Mouse (Mus musculus) adrenal gland, postnatal 25 days (tissue): Measurements from ENCODE around the gene Gab2. TPM values are rescaled to one million over a fixed set of nuclear protein-coding genes. Genes with fewer than 3 reads are reported as not detected.
A peak's percentile ranks its signal among the peaks of the same experiment; 100 is the strongest.

ENCODE experiments used
- DNase-seq: peaks from one replicate; pipeline ENCODE4 v3.0.0; 2021; ENCODE audit warnings: mixed read lengths
- total RNA-seq: library from RNA; stranded (reverse); gene quantifications from 2 replicates; pipeline ENCODE4 v1.2.3, GENCODE M21; 2021

Gene Gab2
- total RNA-seq, 1 experiment from 2014 or later = 18.7 TPM

DNA sequence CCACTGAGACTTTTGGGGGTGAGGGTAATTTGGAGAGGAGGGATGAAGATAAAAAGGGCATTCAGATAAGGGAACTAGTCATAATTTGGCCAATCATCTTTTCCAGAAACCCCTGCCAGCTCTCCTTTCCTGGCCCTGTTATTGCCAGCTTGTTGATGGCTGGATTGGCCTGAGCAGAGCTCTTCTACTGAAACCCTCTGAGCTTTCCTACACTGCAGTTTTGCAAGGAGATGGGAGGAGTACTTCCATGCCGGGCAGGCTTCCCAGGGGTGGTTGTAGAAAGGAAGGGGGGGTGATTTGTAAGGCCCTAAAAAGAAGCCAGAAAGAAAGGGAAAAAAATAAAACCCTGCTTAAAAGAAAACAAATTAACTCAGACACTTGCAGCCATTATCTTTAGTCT lies 181.2 kb downstream of the Gab2 start:
- DNase-seq = peak; percentile 9

DNA sequence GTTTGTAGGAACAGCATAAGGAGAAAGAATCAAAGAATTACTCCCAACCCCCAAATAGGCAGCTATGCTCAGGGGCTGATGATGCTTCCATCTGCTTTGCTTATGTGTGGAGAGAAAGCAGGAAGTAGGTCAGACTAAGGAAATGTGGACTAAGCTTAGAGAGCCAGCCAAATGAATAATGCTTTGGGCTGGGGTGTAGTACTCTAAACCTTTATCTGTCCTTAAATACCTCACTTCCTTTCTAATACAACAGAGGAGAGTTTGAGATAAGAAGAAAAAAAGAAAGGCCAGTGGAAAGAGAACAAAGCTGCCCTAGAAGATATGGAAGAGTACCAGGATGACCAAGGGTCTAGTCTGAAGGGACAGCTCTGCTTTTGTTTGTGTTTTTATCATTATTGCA lies 189.0 kb downstream of the Gab2 start:
- DNase-seq = no peak

DNA sequence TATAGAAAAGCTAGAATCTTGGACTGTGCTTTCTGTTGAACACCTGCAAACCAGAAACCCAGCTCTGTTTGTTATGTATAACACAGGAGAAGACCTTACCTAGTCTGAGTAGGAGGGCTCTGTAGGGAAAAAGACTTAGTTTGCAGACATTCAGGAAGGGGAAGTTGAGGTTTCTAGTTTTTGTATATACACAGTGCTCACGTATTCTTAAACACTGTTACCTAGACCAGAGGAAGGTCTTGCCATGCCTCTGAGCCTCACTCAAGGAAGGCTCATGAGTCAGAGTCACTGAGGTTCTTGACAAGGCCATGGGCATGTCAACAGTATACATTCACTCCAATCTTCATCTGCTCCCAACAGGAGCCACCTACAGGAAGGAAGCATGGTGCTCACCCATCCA lies 189.7 kb downstream of the Gab2 start:
- no peak for DNase-seq

DNA sequence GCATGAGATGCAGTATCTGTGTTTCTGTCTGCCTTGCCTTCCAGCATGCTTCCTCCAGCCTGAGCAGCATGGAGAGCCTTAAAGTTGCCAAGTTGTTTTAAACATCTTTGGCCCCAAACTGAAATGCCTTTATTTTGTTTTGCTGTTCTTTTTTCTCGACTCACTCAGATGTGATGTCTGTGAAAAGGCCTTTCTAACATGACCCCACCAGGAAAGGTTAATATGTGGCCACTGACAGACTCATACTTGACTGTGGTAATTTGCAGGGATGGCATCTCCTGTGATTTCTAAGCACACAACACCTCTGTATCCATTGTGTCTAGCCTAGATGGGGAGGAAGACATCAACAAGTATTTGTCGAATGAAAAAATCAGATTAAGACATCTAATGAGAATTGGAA lies 215.6 kb downstream of the Gab2 start:
- DNase-seq = no peak

DNA sequence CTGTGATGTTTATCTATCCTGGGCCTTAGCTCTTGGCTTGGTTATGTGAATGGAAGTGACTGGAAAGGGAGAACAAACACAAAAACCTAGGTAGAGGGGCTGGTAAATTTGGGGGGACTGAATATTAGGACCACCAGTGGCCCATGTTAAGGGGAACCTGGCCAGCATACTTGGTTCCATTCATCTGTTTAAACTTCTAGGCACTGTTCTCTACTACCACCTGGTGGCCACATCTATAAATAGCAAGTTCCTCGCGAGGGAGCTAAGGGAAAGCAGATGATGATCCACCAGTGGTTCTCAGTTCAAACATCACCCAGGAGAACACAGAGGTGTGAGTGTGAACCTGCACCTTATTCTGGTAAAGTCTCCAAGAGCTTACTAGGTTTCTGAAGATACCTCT lies 216.1 kb downstream of the Gab2 start:
- DNase-seq = peak; percentile 32

DNA sequence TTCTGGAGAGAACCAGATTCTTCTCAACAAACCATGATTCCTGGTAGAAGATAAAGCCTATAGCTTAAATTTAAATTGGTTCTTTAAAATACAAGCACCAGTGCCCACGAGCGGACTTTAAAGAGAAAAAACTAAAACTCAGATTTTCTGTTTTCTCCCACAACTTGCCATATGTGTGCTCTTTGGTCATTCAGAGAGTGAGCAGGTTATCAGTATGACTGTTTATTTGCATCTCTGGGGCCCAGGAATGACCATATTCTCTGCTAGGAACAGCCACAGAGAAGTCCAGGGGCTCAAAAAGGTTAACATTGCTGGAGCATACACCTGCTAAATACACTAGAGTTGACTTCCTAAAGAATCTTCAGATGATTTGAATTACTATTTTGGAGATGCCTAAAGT lies 216.9 kb downstream of the Gab2 start:
- DNase-seq = no peak

DNA sequence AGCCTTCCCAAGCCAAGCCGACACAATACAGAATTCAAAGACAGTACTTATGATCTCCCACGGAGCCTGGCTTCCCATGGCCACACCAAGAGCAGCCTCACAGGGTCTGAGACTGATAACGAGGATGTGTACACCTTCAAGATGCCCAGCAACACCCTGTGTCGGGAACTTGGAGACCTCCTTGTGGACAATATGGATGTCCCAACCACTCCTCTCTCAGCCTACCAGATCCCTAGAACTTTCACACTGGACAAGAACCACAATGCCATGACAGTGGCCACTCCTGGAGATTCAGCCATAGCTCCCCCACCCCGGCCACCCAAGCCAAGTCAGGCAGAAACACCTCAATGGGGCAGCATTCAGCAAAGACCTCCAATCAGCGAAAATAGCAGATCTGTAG lies 217.6 kb downstream of the Gab2 start:
- DNase-seq = no peak

DNA sequence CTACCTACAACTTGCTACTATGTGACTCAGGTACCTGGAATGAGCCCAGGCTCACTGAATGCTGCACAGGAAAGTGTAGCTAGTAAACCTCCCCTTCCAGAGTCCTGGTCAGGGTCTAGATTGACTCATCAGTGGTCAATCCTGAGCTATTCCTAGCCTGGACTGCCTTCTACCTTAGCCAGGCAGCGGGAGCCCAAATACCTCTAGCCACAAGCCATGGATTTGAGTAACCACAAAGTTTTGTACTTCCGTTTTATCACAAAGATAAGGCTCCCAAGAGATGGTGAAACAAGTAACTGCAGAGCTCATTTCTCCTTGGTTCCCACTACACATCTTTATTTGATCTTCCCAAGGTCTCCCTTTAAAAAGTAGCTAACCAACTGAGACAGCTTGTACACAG lies 219.5 kb downstream of the Gab2 start:
- no peak for DNase-seq

DNA sequence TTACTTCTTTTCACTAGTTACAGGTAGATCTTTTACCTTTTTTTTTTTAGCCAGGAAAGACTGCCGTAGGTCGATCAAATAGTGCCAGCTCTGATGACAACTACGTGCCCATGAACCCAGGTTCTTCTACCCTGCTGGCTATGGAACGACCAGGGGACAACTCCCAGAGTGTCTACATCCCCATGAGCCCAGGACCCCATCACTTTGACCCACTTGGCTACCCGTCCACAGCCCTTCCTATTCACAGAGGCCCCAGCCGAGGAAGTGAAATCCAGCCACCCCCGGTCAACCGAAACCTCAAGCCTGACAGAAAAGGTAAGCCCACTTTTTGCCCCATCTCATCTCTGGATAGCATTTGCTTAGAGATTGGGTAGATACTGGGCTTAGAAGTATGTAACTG lies 219.9 kb downstream of the Gab2 start:
- no peak for DNase-seq

DNA sequence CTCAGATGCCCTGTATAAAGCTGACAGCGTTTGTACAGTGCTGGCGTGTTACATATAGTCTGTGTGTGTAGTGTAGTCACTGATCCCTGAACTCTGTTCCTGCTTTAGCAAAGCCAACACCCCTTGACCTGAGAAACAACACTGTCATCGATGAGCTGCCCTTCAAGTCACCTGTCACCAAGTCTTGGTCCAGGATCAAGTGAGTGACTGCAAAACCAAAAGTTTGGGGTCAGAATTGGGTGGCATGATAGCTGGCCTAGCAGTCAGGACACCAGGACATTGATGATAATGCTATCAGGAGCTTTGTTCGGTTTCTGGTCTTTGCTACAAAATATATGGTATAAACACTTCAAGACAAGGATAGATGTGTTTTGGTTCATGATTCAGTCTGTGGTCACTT lies 220.9 kb downstream of the Gab2 start:
- DNase-seq = no peak

DNA sequence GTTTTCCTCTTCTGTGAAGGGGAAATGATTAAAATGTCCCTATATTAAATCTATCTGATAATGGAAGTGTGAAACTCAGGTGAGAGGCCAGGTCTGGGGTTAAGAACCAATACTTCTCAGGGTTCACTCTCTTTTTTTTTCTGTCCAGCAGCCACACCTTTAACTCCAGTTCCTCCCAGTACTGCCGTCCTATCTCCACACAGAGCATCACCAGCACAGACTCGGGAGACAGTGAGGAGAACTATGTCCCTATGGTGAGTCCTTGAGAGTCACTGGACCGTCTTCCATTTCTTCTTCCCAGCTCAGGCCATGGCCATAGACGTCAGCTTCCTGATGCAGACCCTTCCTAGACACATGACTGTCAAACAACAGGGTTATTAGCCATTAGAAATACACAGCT lies 221.5 kb downstream of the Gab2 start:
- DNase-seq = no peak

DNA sequence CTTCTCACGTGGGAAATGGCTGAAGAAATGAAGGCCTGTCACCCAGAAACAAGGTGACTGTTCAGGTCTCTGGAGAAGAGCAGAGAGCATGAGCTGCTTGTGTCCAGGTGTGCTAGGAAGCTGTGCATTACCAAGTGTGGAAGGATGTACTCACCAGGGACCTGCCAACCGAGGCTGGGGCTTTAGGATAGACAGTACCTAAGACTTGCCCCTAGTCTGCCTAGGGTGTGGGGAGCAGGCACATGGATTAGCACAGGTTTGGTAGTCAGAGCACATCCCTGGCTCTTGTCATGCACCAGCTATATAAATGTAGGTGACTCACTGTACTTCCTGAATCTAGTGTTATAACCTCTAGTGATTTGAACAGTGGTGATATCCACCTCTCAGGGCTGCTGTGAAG lies 222.2 kb downstream of the Gab2 start:
- no peak for DNase-seq

DNA sequence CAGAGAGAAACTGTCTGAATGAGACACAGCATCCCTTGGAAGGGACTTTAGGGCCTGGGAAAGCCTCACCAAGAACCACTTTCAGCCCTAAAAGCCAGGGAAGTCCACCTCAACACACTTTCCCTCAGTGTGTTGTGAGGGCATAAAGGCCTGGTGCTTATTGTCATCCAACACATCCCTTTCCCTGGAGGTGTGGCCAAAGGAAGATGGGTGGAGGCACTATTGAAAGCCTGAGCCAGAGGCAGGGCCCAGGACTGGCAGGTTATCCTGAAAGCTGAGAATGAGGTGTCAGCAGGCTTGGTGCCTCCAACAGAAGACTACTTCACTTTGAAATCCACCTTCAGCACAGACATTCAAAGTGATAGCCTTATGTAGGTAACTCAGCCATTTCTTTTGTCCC lies 223.1 kb downstream of the Gab2 start:
- no peak for DNase-seq

DNA sequence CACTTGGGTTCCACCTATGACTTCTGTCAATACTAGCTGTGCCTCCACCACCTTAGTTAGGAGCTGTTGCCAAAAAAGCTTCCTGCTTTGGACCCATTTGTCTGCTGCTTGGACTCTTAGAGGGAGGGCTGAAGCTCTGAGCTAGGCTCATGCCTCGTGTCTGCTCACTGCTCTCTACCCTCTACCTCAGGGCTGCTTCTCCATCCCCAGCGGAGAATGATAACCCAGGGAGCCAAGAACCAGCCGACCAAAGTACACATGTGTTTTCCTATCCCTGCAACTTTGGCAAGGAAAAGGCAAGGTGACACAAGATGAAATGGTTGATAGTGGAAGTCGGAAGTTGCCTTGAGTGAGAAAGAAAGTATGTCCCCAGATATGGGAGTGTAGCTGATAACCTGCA lies 223.8 kb downstream of the Gab2 start:
- DNase-seq = no peak

DNA sequence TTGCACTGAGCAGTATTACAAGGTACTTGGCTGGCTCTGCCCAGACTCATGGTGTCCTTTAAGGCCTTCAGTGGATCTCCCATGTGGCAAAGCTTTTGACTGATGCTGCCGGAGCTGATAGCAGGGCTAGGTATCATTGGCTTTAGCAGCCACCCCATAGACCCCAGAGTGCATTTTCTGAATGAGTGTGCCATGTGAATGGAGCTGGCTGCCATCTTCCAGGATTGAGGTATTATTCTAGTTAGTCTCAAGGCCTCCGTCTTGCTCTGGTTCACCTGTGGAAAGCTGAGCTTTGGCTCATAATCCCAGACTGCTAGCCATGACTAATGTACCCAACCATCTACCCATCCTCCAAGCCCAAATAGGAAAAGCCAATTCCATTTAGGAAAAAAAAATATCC lies 225.4 kb downstream of the Gab2 start:
- DNase-seq = no peak

DNA sequence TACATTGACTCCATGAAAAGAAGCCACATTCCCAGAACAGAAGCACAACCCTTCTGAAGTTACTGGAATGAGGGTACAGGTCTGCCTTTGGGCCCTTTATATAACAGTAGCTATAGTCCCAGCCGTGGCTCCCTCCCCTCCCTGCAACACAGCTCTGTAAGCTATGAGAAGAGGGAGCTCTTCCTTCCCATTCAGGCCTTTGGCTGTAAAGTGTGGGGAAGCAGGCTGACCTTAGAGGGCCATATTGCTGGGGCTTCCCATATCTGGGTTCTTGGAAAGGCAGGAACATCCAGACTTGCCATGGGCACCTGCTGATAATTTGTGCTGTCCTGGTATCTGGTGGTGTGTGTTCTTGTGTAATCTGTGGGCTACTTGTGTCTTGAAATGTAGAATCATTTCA lies 226.2 kb downstream of the Gab2 start:
- DNase-seq = no peak

DNA sequence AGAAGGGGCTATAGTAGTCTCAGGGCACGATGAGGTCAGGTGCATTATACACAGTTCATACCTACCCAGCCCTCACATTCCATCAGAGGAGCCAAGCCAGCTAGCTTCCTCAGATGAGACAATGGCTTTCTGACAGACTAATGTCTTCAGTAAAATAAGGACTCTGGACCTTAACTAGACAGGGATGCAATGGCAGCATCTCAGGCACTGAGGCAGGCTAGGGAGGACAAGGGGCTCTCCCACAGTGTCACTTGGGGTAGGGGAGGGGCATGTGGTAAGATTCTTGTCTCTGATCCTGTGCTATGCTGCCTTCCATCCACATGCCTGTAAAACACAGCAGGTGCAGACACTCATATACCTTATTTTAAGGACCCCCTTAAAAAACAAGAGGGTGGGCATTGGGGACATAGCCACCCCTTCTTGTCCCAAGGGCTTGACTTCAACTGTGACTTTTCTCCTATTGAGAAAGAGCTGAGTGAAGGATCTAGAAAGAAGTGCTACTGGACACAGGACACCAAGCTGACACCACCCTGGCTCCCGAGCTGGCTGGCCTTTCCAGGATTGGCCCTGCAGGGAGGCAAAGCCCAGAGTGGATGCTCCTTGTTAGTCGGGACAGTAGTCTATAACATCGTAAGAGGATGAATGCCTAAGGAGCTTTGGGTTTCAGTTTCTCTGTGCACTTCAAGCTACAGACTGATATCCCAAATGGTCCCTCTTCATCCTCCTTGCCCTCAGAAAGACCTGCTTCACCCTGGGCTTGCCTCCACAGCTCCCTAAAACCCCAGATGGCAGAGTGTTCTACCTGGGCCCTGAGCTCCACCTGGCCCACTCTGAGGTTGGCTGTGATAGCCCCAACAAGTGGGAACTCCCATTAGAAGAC lies 228.3 kb downstream of the Gab2 start:
- DNase-seq = no peak

DNA sequence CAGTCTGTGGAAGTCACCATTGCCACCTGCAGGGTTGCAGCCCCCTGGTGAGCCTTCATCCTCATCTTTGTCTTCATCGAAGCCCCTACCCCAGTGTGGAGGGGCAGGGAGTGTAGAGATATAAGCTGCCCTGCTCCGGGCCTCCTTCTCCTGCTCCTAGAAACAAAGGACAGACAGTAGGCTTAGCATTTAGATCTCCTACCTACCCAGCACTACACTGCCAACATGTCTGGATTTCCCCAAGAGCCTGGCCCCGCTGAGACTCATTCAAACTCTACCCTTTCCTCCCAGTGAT lies 228.9 kb downstream of the Gab2 start:
- DNase-seq = no peak

DNA sequence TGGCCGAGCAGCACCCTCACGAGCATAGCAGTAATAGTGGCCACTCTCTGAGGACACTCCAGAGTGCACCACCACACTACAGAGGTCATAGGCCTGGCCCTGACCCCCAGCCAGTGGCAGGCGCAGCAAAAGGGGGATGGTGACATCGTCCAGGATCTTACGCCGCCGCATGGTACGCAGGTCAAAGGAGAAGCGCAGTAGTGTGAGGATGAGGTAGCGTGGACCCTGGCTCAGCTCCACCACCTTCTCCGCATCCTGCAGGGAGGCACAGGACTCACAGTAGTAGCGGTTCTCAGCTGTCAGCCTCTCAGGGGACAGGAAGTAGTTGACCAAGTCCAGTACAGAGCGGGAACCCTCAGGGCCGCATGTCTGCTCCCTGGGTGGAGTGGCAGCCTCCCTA lies 230.2 kb downstream of the Gab2 start:
- no peak for DNase-seq

DNA sequence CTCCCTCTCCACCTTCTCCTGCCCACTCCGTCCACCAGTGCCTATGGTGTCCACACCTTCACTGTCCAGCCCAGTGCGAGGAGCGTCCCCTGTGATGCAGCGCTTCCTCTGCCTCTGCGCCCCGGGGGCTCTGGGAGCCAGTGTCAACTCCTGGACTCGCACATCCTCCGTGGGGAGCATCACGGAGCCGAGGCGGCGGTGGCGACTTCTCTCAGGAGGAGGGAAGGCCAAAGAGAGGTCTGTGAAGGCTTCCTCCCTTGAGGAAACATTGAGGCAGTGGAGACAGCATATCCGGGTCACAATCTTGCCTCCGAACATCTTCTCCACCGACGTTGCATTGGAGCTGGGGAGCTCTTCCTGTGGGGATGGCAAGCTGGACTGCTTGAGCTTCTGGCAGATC lies 230.8 kb downstream of the Gab2 start:
- DNase-seq = no peak

DNA sequence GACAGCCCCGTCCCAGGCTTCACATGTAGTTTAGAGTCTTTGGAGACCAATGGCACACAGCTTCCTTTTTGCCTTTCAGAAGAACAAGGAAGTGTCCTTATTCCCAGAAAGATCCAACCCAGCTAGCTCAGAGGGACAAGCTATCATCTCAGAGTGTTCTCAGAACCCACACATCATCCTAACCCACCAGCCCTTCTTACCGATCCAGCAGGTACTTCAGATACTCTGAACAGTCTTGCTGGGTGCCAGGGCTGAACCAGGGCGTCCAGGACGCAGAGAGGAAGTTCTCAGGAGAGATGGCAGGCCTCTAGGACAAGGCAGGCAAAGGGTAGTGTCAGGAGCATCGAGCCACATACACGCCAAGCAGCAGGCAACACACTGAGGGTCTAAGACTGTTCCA lies 231.5 kb downstream of the Gab2 start:
- no peak for DNase-seq

DNA sequence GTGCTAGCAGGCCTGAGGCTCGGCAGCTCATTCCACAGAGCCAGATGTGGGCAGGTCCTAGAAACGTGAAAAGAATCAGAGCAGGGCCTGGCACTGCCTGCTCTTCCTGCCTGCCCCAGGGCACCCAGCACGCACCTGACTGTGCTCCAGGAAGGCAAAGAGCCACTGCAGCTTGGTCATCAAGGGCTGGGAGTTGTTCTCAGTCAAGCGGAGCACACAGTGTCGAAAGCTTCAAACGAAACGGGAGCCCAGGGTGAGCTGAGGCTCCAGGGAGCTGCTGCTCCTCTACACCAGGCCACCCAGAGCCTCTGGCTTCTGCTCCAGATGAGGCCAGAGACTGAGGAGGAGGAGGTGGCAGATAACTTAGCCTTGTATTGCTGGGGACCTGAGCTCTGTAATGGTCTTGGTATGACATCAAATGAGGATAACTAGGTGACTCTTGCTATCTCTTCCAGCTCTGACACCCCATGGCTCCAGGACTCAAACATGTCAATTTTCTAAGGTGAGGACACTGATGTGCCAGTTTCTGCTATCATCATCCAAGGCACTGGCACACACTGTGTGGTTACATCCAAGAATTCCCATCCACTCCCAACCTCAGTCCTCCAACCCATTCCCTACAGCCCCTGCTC lies 232.1 kb downstream of the Gab2 start:
- DNase-seq = no peak

DNA sequence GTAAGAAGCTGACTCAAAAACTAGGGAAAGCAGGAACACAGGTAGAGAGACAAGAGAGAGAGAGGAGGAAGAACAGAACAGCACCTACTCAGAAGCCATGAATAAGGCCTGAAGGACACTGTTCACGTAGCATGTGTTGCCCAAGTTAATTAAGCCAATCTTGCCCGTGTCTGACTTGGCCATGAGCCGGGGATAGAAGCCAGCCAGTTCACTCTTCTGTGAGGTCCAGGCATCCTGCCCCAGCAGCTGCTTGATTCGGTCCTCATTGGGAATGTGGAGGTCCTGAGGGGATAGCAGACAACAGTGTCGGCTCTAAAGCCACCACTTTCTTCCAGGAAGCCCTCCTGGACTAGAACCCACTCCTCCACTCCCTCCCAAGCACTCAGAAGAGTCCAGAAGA lies 233.3 kb downstream of the Gab2 start:
- DNase-seq = no peak

DNA sequence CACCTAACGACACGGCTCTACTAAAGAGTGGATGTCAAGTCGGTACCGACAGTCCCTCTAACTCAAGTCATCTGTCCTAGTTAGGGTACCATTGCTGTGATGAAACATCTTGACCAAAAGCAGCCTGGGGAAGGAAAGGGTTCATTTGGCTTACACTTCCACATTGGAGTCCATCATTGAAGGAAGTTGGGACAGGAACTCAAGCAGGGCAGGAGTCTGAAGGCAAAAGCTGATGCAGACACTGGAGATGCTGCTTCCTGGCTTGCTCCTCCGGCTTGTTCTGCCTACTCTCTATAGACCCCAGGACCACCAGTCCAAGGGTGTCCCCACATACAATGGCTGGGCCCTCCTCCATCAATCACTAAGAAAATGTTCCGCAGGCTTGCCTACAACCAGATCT lies 234.3 kb downstream of the Gab2 start:
- DNase-seq = no peak

DNA sequence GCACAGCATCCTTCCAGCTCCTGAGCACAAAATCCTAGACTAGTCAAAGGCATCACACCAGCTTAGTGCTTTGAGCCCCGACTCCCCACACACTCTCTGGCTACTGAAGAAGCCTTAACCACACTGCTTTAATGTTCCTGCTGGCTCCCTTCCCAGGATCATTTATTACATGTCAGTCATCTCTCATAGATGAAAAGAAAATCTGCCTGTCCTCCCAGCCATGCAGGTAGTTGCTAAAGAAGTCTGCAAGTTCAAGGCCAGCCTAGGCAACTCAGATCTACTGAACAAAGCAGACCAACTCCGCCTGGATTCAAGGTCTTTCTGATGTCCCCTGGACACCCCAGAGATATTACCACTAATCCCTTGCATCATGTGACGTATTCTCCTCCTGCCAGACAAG lies 236.3 kb downstream of the Gab2 start:
- no peak for DNase-seq
